Comparison of ENCODE assay signal across 6 mouse cellular contexts in the genomic region with DNA sequence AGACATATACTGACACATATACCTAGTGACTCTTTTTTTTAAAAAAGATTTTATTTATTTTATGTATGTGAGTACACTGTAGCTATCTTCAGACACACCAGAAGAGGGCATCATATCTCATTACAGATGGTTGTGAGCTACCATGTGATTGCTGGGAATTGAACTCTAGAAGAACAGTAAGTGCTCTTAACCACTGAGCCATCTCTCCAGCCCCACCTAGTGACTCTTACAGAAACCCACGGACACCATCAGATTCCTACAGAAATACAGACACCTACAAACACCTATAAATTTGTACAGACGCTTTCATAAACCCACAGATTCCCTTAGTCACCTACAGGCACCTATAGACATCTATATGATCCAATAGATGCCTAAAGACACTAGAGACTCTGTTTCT. TPM values are rescaled to one million over a fixed set of nuclear protein-coding genes. Genes with fewer than 3 reads are reported as not detected.
"Had no signal": no experiment of that assay in that cellular context is flagged by ENCODE, and none has a peak within 500 bp of the region (broad histone marks: within the 10 kb centered on the region; RNA-seq: fewer than 3 reads in every experiment).

No protein-coding gene starts in this region.

RNA-seq across cellular contexts. Expression of a gene that starts 37.0 kb away (rescaled TPM):
- total RNA-seq: megakaryocyte progenitor cell, adult 5-6 weeks; megakaryocyte-erythroid progenitor cell, adult 5-6 weeks; monocyte, adult 5-6 weeks; neutrophil, adult 5-6 weeks had no signal
- polyA plus RNA-seq: liver, embryonic 11.5 days had no signal

RNA-seq across cellular contexts. Expression of a gene that starts 54.4 kb away (rescaled TPM):
- polyA plus RNA-seq: myocyte had no signal
